Mouse (Mus musculus): ENCODE measurements around the gene Osbp2. TPM values are rescaled to one million over a fixed set of nuclear protein-coding genes. Genes with fewer than 3 reads are reported as not detected.

Osbp2 gene
- polyA plus RNA-seq, 1 experiment from 2014 or later: 8.8 TPM

GRCm38 (mm10) chr11:3857902-3858301 is 5.8 kb downstream of the Osbp2 start:
- 79% methylated on average over 5 of the region's 5 CpGs for WGBS
- H3K27ac ChIP-seq: no peak overlapping the region
- H3K4me2 ChIP-seq (replicated peaks): no peak overlapping the region
- no peaks in the 10 kb centered on the region for H3K9me3 ChIP-seq (replicated peaks)
- no peaks in the 10 kb centered on the region for H3K36me3 ChIP-seq
- no peak for ATAC-seq (ENCODE audit: low FRiP score)
- H3K4me1 ChIP-seq: no peaks in the 10 kb centered on the region
- no peak overlapping the region for H3K4me3 ChIP-seq
- no peak overlapping the region for H3K9ac ChIP-seq
- peaks cover 14% of the 10 kb centered on the region for H3K27me3 ChIP-seq

- Histone ChIP-seq H3K4me1 (no peaks in the 10 kb centered on the region), H3K27me3 (0 out of 2 replicates have a peak, but pooled peaks cover 3% of the 10 kb centered on the region), H3K27ac (no peak overlapping the region), H3K4me3 (no peak overlapping the region), H3K9me3 (replicated peaks) (no peaks in the 10 kb centered on the region), H3K4me2 (replicated peaks) (no peak overlapping the region), H3K36me3 (no peaks in the 10 kb centered on the region), H3K9ac (no peak overlapping the region)
- no peak for ATAC-seq (ENCODE audit: low FRiP score)
- 87% methylated on average over 5 of the region's 5 CpGs for WGBS
These were observed 7.9 kb downstream of the Osbp2 start for GRCm38 (mm10) chr11:3855846-3856245.

- Histone ChIP-seq H3K36me3 (no peaks in the 10 kb centered on the region), H3K4me1 (no peaks in the 10 kb centered on the region), H3K9ac (no peak overlapping the region), H3K9me3 (replicated peaks) (no peaks in the 10 kb centered on the region), H3K4me3 (no peak overlapping the region), H3K27me3 (0 out of 2 replicates have a peak, but pooled peaks cover 3% of the 10 kb centered on the region), H3K4me2 (replicated peaks) (no peak overlapping the region), H3K27ac (no peak overlapping the region)
- ATAC-seq (ENCODE audit: low FRiP score): no peak
- WGBS: 85% methylated on average over 3 of the region's 3 CpGs
These were observed 9.5 kb downstream of the Osbp2 start for GRCm38 (mm10) chr11:3854156-3854555.

- no peaks in the 10 kb centered on the region for H3K9me3 ChIP-seq (replicated peaks)
- H3K27me3 ChIP-seq: 0 out of 2 replicates have a peak, but pooled peaks cover 3% of the 10 kb centered on the region
- no peak overlapping the region for H3K27ac ChIP-seq
- H3K4me3 ChIP-seq: no peak overlapping the region
- H3K36me3 ChIP-seq: no peaks in the 10 kb centered on the region
- peak; percentile 67; the same call in 1 of the 2 replicates for ATAC-seq (ENCODE audit: low FRiP score)
- WGBS: 49% methylated on average over 5 of the region's 5 CpGs
- no peak overlapping the region for H3K4me2 ChIP-seq (replicated peaks)
- H3K9ac ChIP-seq: no peak overlapping the region
- no peaks in the 10 kb centered on the region for H3K4me1 ChIP-seq
These were observed 10.1 kb downstream of the Osbp2 start for GRCm38 (mm10) chr11:3853481-3854034.

GRCm38 (mm10) chr11:3853031-3853430 is 10.7 kb downstream of the Osbp2 start:
- 0 out of 2 replicates have a peak, but pooled peaks cover 2% of the 10 kb centered on the region for H3K27me3 ChIP-seq
- no peak overlapping the region for H3K4me2 ChIP-seq (replicated peaks)
- ATAC-seq (ENCODE audit: low FRiP score): no peak
- no peaks in the 10 kb centered on the region for H3K4me1 ChIP-seq
- no peaks in the 10 kb centered on the region for H3K9me3 ChIP-seq (replicated peaks)
- no peak overlapping the region for H3K4me3 ChIP-seq
- H3K9ac ChIP-seq: no peak overlapping the region
- no peaks in the 10 kb centered on the region for H3K36me3 ChIP-seq
- H3K27ac ChIP-seq: no peak overlapping the region
- 93% methylated on average over 10 of the region's 10 CpGs for WGBS

- Histone ChIP-seq H3K27me3 (no peaks in the 10 kb centered on the region), H3K9me3 (replicated peaks) (no peaks in the 10 kb centered on the region), H3K4me3 (no peak overlapping the region), H3K4me2 (replicated peaks) (no peak overlapping the region), H3K36me3 (no peaks in the 10 kb centered on the region), H3K9ac (no peak overlapping the region), H3K27ac (no peak overlapping the region), H3K4me1 (no peaks in the 10 kb centered on the region)
- no peak for ATAC-seq (ENCODE audit: low FRiP score)
- 73% methylated on average over 4 of the region's 4 CpGs for WGBS
These were observed 11.8 kb downstream of the Osbp2 start for GRCm38 (mm10) chr11:3851872-3852271.

- H3K4me3 ChIP-seq: no peak overlapping the region
- no peaks in the 10 kb centered on the region for H3K9me3 ChIP-seq (replicated peaks)
- no peak overlapping the region for H3K9ac ChIP-seq
- no peak overlapping the region for H3K4me2 ChIP-seq (replicated peaks)
- H3K36me3 ChIP-seq: no peaks in the 10 kb centered on the region
- WGBS: 71% methylated on average over 5 of the region's 5 CpGs
- no peak overlapping the region for H3K27ac ChIP-seq
- H3K4me1 ChIP-seq: no peaks in the 10 kb centered on the region
- H3K27me3 ChIP-seq: no peaks in the 10 kb centered on the region
- ATAC-seq (ENCODE audit: low FRiP score): no peak
These were observed 12.9 kb downstream of the Osbp2 start for GRCm38 (mm10) chr11:3850746-3851277.

GRCm38 (mm10) chr11:3850315-3850614 is 13.4 kb downstream of the Osbp2 start:
- Histone ChIP-seq H3K4me1 (no peaks in the 10 kb centered on the region), H3K36me3 (no peaks in the 10 kb centered on the region), H3K9ac (no peak overlapping the region), H3K9me3 (replicated peaks) (no peaks in the 10 kb centered on the region), H3K4me3 (no peak overlapping the region), H3K27me3 (no peaks in the 10 kb centered on the region), H3K27ac (no peak overlapping the region), H3K4me2 (replicated peaks) (no peak overlapping the region)
- ATAC-seq (ENCODE audit: low FRiP score): no peak
- 76% methylated on average over 2 of the region's 2 CpGs for WGBS

GRCm38 (mm10) chr11:3849469-3850314 is 14.0 kb downstream of the Osbp2 start:
- Histone ChIP-seq H3K9me3 (replicated peaks) (no peaks in the 10 kb centered on the region), H3K9ac (no peak overlapping the region), H3K4me2 (replicated peaks) (no peak overlapping the region), H3K36me3 (no peaks in the 10 kb centered on the region), H3K27ac (no peak overlapping the region), H3K27me3 (no peaks in the 10 kb centered on the region), H3K4me1 (no peaks in the 10 kb centered on the region), H3K4me3 (no peak overlapping the region)
- 81% methylated on average over 15 of the region's 15 CpGs for WGBS
- ATAC-seq (ENCODE audit: low FRiP score): no peak

- Histone ChIP-seq H3K9me3 (replicated peaks) (no peaks in the 10 kb centered on the region), H3K4me3 (no peak overlapping the region), H3K27me3 (no peaks in the 10 kb centered on the region), H3K27ac (no peak overlapping the region), H3K4me2 (replicated peaks) (no peak overlapping the region), H3K4me1 (no peaks in the 10 kb centered on the region), H3K36me3 (no peaks in the 10 kb centered on the region), H3K9ac (no peak overlapping the region)
- 69% methylated on average over 2 of the region's 2 CpGs for WGBS
- no peak for ATAC-seq (ENCODE audit: low FRiP score)
These were observed 17.4 kb downstream of the Osbp2 start for GRCm38 (mm10) chr11:3846351-3846750.

- H3K27ac ChIP-seq: no peak overlapping the region
- no peak overlapping the region for H3K9ac ChIP-seq
- ATAC-seq (ENCODE audit: low FRiP score): no peak
- 84% methylated on average over 17 of the region's 17 CpGs for WGBS
- no peaks in the 10 kb centered on the region for H3K27me3 ChIP-seq
- no peak overlapping the region for H3K4me2 ChIP-seq (replicated peaks)
- no peak overlapping the region for H3K4me3 ChIP-seq
- H3K4me1 ChIP-seq: no peaks in the 10 kb centered on the region
- no peaks in the 10 kb centered on the region for H3K36me3 ChIP-seq
- H3K9me3 ChIP-seq (replicated peaks): no peaks in the 10 kb centered on the region
These were observed 19.6 kb downstream of the Osbp2 start for GRCm38 (mm10) chr11:3843943-3844734.

- ATAC-seq (ENCODE audit: low FRiP score): no peak
These were observed 28.4 kb downstream of the Osbp2 start for GRCm38 (mm10) chr11:3835271-3835670.

More at GRCm38 (mm10) chr11:3835271-3835670, 28.4 kb downstream of the Osbp2 start:
- Histone ChIP-seq H3K9me3 (replicated peaks) (no peaks in the 10 kb centered on the region), H3K4me3 (no peak overlapping the region), H3K27me3 (no peaks in the 10 kb centered on the region; the same call in 1 of the 2 replicates), H3K27ac (no peak overlapping the region), H3K9ac (no peak overlapping the region), H3K36me3 (no peaks in the 10 kb centered on the region), H3K4me1 (no peaks in the 10 kb centered on the region), H3K4me2 (replicated peaks) (no peak overlapping the region)
- WGBS: 67% methylated on average over 4 of the region's 4 CpGs
